Comparison of ENCODE assay signal across 9 mouse cellular contexts in genomic region chr4:48634058-48634457, GRCm38 (mm10). TPM values are rescaled to one million over a fixed set of nuclear protein-coding genes. Genes with fewer than 3 reads are reported as not detected.
DNase-seq lines count a peak whose midpoint lies in the region; ATAC-seq and TF ChIP-seq lines count a peak whose summit lies in the region.
"Had no signal": no experiment of that assay in that cellular context is flagged by ENCODE, and none has a peak within 500 bp of the region (broad histone marks: within the 10 kb centered on the region; RNA-seq: fewer than 3 reads in every experiment).

No protein-coding gene starts in this region.

- no peak for TF ChIP-seq POLR2A in liver, adult 2 months (IDR thresholded peaks at IDR 0.05; ENCODE audit: extremely low read depth, insufficient read depth, low read length)

- no peak overlapping the region for H3K4me3 ChIP-seq in liver, adult 2 months (ENCODE audit: insufficient read depth, low read depth, low read length)
- H3K4me3 ChIP-seq in liver, embryonic 11.5 days (ENCODE audit: low read depth, low read length): no peak overlapping the region
- H3K4me3 ChIP-seq in hindbrain, embryonic 16.5 days (ENCODE audit: low read length): no peak overlapping the region
- H3K4me3 ChIP-seq: myocyte had no signal

- ATAC-seq in CD4-positive, CD25-positive, alpha-beta regulatory T cell, adult 4 months: no peak
- ATAC-seq in liver, embryonic 11.5 days (replicated peaks; ENCODE audit: low FRiP score): no peak
- peak; percentile 41; the same call in 1 of the 2 replicates for ATAC-seq in hindbrain, embryonic 16.5 days
- no peak for ATAC-seq in erythroblast, adult 5-6 weeks (replicated peaks; ENCODE audit: low FRiP score, poor library complexity, severe bottlenecking)

- H3K4me2 ChIP-seq in liver, embryonic 11.5 days: no peak overlapping the region
- H3K4me2 ChIP-seq in hindbrain, embryonic 16.5 days (ENCODE audit: low read length): no peak overlapping the region

- H3K79me2 ChIP-seq in liver, adult 2 months (ENCODE audit: control insufficient read depth, insufficient read depth, low read length): no peaks in the 10 kb centered on the region

- H3K27me3 ChIP-seq in liver, adult 2 months (ENCODE audit: control insufficient read depth, insufficient read depth, low read length): no peaks in the 10 kb centered on the region
- H3K27me3 ChIP-seq in liver, embryonic 11.5 days (replicated peaks; ENCODE audit: control insufficient read depth, insufficient read depth, low read length): no peaks in the 10 kb centered on the region
- no peaks in the 10 kb centered on the region for H3K27me3 ChIP-seq in hindbrain, embryonic 16.5 days (replicated peaks; ENCODE audit: control insufficient read depth, insufficient read depth, low read length)

- DNase-seq in CD4-positive, CD25-positive, alpha-beta regulatory T cell, adult 2 months (ENCODE audit: low read depth, low spot score): peak; percentile 6
- DNase-seq in liver, adult 2 months (ENCODE audit: extremely low read depth, low read depth, low spot score): peak; percentile 4
- DNase-seq in liver, embryonic 11.5 days (ENCODE audit: low spot score): no peak
- DNase-seq in neural tube, embryonic 10.5 days (ENCODE audit: extremely low spot score, low spot score): peak; percentile 44
- no peak for DNase-seq in layer of hippocampus, postnatal 36 days

- H3K36me3 ChIP-seq in liver, adult 2 months (ENCODE audit: control insufficient read depth, insufficient read depth, low read length): no peaks in the 10 kb centered on the region
- 0 out of 2 replicates have a peak, but pooled peaks cover 4% of the 10 kb centered on the region for H3K36me3 ChIP-seq in liver, embryonic 11.5 days (ENCODE audit: control insufficient read depth, insufficient read depth, low read length)
- H3K36me3 ChIP-seq in hindbrain, embryonic 16.5 days (ENCODE audit: control insufficient read depth, insufficient read depth, low read length): peaks cover 5% of the 10 kb centered on the region; the same call in 1 of the 2 replicates

- no peaks in the 10 kb centered on the region for H3K9me3 ChIP-seq in liver, embryonic 11.5 days (ENCODE audit: control insufficient read depth, low read length)
- H3K9me3 ChIP-seq in hindbrain, embryonic 16.5 days (ENCODE audit: control insufficient read depth, low read length): no peaks in the 10 kb centered on the region

- 68% methylated on average over 2 of the region's 2 CpGs for WGBS in liver, adult 2 months
- 80% methylated on average over 2 of the region's 2 CpGs for WGBS in liver, embryonic 11.5 days
- 80% methylated on average over 2 of the region's 2 CpGs for WGBS in hindbrain, embryonic 16.5 days

- no peaks in the 10 kb centered on the region for H3K4me1 ChIP-seq in liver, adult 2 months (ENCODE audit: control insufficient read depth, insufficient read depth, low read length)
- H3K4me1 ChIP-seq in liver, embryonic 11.5 days (replicated peaks; ENCODE audit: control insufficient read depth, insufficient read depth, low read length): no peaks in the 10 kb centered on the region; the same call in 1 of the 2 replicates
- no peaks in the 10 kb centered on the region for H3K4me1 ChIP-seq in hindbrain, embryonic 16.5 days (ENCODE audit: control insufficient read depth, insufficient read depth, low read depth, low read length)

- no peak overlapping the region for H3K9ac ChIP-seq in liver, adult 2 months (ENCODE audit: low read depth, low read length)
- no peak overlapping the region for H3K9ac ChIP-seq in liver, embryonic 11.5 days (ENCODE audit: low read depth, low read length)
- no peak overlapping the region for H3K9ac ChIP-seq in hindbrain, embryonic 16.5 days (ENCODE audit: low read depth, low read length)

- no peak overlapping the region for H3K27ac ChIP-seq in liver, adult 2 months (replicated peaks; ENCODE audit: insufficient read depth, low read depth, low read length)
- no peak overlapping the region for H3K27ac ChIP-seq in liver, embryonic 11.5 days (ENCODE audit: low read depth, low read length)
- H3K27ac ChIP-seq in hindbrain, embryonic 16.5 days (ENCODE audit: low read depth, low read length): no peak overlapping the region

- peak; percentile 45; the same call in 1 of the 2 replicates for TF ChIP-seq CTCF in liver, adult 2 months (IDR thresholded peaks at IDR 0.05; ENCODE audit: low read depth, low read length)

RNA-seq across cellular contexts. Expression of gene Cavin4, which starts 29.3 kb away (rescaled TPM):
- polyA plus RNA-seq in CD4-positive, CD25-positive, alpha-beta regulatory T cell, adult 4 months (2017; shearing (Covaris generic)): not detected
- total RNA-seq in liver, adult 2 months (2014; rRNA removed): not detected in 2 replicates
- not detected in 2 replicates for polyA plus RNA-seq in liver, adult 2 months (2012; rRNA removed)
- polyA plus RNA-seq in liver, embryonic 11.5 days (2014; fragmentation: Nextera tagmentation; extraction: Ambion mirVana): 0.15 and 0.19 TPM in 2 replicates
- polyA plus RNA-seq in hindbrain, embryonic 16.5 days (2015; fragmentation: Nextera tagmentation; extraction: Ambion mirVana): 0.88 and 1.9 TPM in 2 replicates
- 1 to 10 TPM; 1.6 to 2.6 TPM for total RNA-seq in layer of hippocampus, postnatal 36 days (2021)
- not detected in 2 replicates for total RNA-seq in erythroblast, adult 5-6 weeks (2015; ENCODE audit: low replicate concordance)
- total RNA-seq in erythroblast, adult 5-6 weeks (2017; ENCODE audit: low replicate concordance): not detected in 2 replicates

RNA-seq across cellular contexts. Expression of gene Tmeff1, which starts 49.1 kb away (rescaled TPM):
- under 1 TPM in 1 of 2 experiments, not detected in 1; 0.34 TPM for polyA plus RNA-seq in CD4-positive, CD25-positive, alpha-beta regulatory T cell, adult 4 months (2017; shearing (Covaris generic))
- total RNA-seq in liver, adult 2 months (2014; rRNA removed): 0.09 and 0.47 TPM in 2 replicates
- polyA plus RNA-seq in liver, adult 2 months (2012; rRNA removed): not detected in 2 replicates
- 25.0 and 25.8 TPM in 2 replicates for polyA plus RNA-seq in liver, embryonic 11.5 days (2014; fragmentation: Nextera tagmentation; extraction: Ambion mirVana)
- 72.2 and 182 TPM in 2 replicates for polyA plus RNA-seq in hindbrain, embryonic 16.5 days (2015; fragmentation: Nextera tagmentation; extraction: Ambion mirVana)
- total RNA-seq in layer of hippocampus, postnatal 36 days (2021): 100 to 1,000 TPM; 125 to 137 TPM
- not detected in 2 replicates for total RNA-seq in erythroblast, adult 5-6 weeks (2015; ENCODE audit: low replicate concordance)
- not detected in 2 replicates for total RNA-seq in erythroblast, adult 5-6 weeks (2017; ENCODE audit: low replicate concordance)

Comparison
In these comparisons a context has a peak if more than half of its experiments do, and no peak if none do; other contexts are left out.
1. DNase-seq: peak in CD4-positive, CD25-positive, alpha-beta regulatory T cell, adult 2 months (single experiment), liver, adult 2 months (single experiment) and neural tube, embryonic 10.5 days (single experiment); none in liver, embryonic 11.5 days (single experiment) and layer of hippocampus, postnatal 36 days (0 of 2).
2. RNA of gene Tmeff1, which starts 49.1 kb away (polyA plus RNA-seq): 72.2 to 182 TPM in hindbrain, embryonic 16.5 days and 25.0 to 25.8 TPM in liver, embryonic 11.5 days; 0.34 TPM in CD4-positive, CD25-positive, alpha-beta regulatory T cell, adult 4 months and not detected in liver, adult 2 months; every median in the first group is over 10 times any median in the second.